Mouse (Mus musculus): ENCODE measurements around the gene Wrnip1. TPM values are rescaled to one million over a fixed set of nuclear protein-coding genes. Genes with fewer than 3 reads are reported as not detected.

Wrnip1 gene
- polyA plus RNA-seq, 1 experiment, result 25.5 TPM

- no peak overlapping the region for H3K27ac ChIP-seq (ENCODE audit: insufficient read depth, low read depth, low read length)
- no peak for TF ChIP-seq CTCF (conservative IDR thresholded peaks at IDR 0.05; ENCODE audit: insufficient read depth, insufficient read length, low read depth, low read length)
- TF ChIP-seq POLR2A (IDR thresholded peaks at IDR 0.05; ENCODE audit: low read depth, low read length), result no peak
- WGBS, result 84% methylated on average over 3 of the region's 3 CpGs
- no peak for DNase-seq
- no peaks in the 10 kb centered on the region for H3K4me1 ChIP-seq (ENCODE audit: control insufficient read depth, insufficient read depth, low read length)
- H3K36me3 ChIP-seq (ENCODE audit: control insufficient read depth, insufficient read depth, low read length), result no peaks in the 10 kb centered on the region
- no peaks in the 10 kb centered on the region for H3K27me3 ChIP-seq (replicated peaks; ENCODE audit: control insufficient read depth, insufficient read depth, low read length)
- no peak overlapping the region for H3K4me3 ChIP-seq (ENCODE audit: insufficient read depth, low read depth, low read length)
Observed at GRCm38 (mm10) chr13:32832776-32833175, 30.9 kb downstream of the Wrnip1 start.

DNA sequence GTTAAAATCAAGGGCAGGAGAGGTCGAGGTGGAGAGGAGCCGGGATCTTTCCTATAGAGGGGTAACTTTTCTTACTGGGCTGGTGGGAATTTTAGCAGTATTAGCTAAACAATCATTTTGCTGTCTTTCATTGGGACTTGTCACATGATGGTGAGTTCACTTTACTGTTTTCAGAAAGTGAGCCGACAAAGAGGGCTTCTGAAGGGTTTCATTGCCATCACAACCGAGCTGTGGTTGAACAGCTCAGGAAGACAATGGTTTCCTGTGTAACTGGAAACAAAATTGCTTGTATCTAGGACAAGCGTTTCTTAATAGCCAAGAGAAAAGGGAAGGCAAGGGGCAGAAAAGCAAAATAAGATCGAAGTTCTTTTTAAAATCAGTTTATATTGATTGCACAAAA lies 31.4 kb downstream of the Wrnip1 start:
- no peak for TF ChIP-seq POLR2A (IDR thresholded peaks at IDR 0.05; ENCODE audit: low read depth, low read length)
- TF ChIP-seq CTCF (conservative IDR thresholded peaks at IDR 0.05; ENCODE audit: insufficient read depth, insufficient read length, low read depth, low read length), result no peak
- no peaks in the 10 kb centered on the region for H3K4me1 ChIP-seq (ENCODE audit: control insufficient read depth, insufficient read depth, low read length)
- 74% methylated on average over 6 of the region's 6 CpGs for WGBS
- no peaks in the 10 kb centered on the region for H3K27me3 ChIP-seq (replicated peaks; ENCODE audit: control insufficient read depth, insufficient read depth, low read length)
- no peak for DNase-seq
- no peaks in the 10 kb centered on the region for H3K36me3 ChIP-seq (ENCODE audit: control insufficient read depth, insufficient read depth, low read length)
- no peak overlapping the region for H3K27ac ChIP-seq (ENCODE audit: insufficient read depth, low read depth, low read length)
- no peak overlapping the region for H3K4me3 ChIP-seq (ENCODE audit: insufficient read depth, low read depth, low read length)

- DNase-seq, result no peak
Observed at GRCm38 (mm10) chr13:32834513-32834912, 32.7 kb downstream of the Wrnip1 start.

DNA sequence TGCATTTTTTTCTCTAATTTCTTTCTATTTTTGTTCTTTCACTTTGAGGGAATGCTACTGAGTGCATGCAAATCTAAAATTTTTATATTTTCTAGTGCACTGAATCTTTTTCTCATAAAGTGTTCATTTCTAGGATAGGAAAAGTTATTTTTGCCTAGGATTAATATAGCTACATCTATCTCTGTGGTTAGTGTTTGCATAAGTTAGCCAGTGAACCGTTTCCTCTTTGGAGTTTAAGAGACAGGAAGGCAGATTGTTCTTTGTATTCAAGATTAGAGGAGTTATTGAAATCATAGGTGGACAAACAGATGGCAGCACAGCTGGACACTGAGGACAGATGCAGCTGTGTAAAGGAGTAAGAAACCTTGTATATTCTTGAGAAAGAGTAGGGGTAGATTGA lies 37.5 kb downstream of the Wrnip1 start:
- Histone ChIP-seq H3K36me3 (ENCODE audit: control insufficient read depth, insufficient read depth, low read length) (no peaks in the 10 kb centered on the region), H3K27ac (ENCODE audit: insufficient read depth, low read depth, low read length) (no peak overlapping the region), H3K4me1 (ENCODE audit: control insufficient read depth, insufficient read depth, low read length) (no peaks in the 10 kb centered on the region), H3K27me3 (replicated peaks; ENCODE audit: control insufficient read depth, insufficient read depth, low read length) (no peaks in the 10 kb centered on the region), H3K4me3 (ENCODE audit: insufficient read depth, low read depth, low read length) (no peak overlapping the region)
- no peak for DNase-seq
- 51% methylated on average over 1 of the region's 1 CpGs for WGBS
- no peak for TF ChIP-seq CTCF (conservative IDR thresholded peaks at IDR 0.05; ENCODE audit: insufficient read depth, insufficient read length, low read depth, low read length)
- no peak for TF ChIP-seq POLR2A (IDR thresholded peaks at IDR 0.05; ENCODE audit: low read depth, low read length)

More at GRCm38 (mm10) chr13:32834513-32834912, 32.7 kb downstream of the Wrnip1 start:
- Histone ChIP-seq H3K36me3 (ENCODE audit: control insufficient read depth, insufficient read depth, low read length) (no peaks in the 10 kb centered on the region), H3K27me3 (replicated peaks; ENCODE audit: control insufficient read depth, insufficient read depth, low read length) (no peaks in the 10 kb centered on the region), H3K27ac (ENCODE audit: insufficient read depth, low read depth, low read length) (no peak overlapping the region), H3K4me1 (ENCODE audit: control insufficient read depth, insufficient read depth, low read length) (no peaks in the 10 kb centered on the region), H3K4me3 (ENCODE audit: insufficient read depth, low read depth, low read length) (no peak overlapping the region)
- no peak for TF ChIP-seq POLR2A (IDR thresholded peaks at IDR 0.05; ENCODE audit: low read depth, low read length)
- no peak for TF ChIP-seq CTCF (conservative IDR thresholded peaks at IDR 0.05; ENCODE audit: insufficient read depth, insufficient read length, low read depth, low read length)
- WGBS, result 93% methylated on average over 5 of the region's 5 CpGs

DNA sequence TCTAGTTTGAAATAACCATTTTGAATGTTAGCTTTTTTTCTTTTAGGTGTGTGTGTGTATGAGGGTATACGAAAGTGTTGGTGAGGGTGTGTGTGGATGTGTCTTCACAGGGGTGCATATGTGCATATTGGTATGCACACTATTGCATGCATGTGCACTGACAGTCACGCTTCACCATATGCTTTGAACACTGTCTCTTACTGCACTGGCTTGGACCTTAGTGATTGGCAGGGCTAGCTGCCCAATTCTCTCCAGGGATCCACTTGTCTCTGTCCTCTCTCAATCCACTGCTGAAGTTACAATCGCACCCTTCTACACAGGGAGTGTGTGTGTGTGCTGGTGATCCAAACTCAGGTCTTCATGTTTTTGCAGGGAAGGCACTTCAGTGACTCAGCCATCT lies 39.5 kb downstream of the Wrnip1 start:
- no peak for DNase-seq
- Histone ChIP-seq H3K27ac (ENCODE audit: insufficient read depth, low read depth, low read length) (no peak overlapping the region), H3K36me3 (ENCODE audit: control insufficient read depth, insufficient read depth, low read length) (no peaks in the 10 kb centered on the region), H3K4me1 (ENCODE audit: control insufficient read depth, insufficient read depth, low read length) (no peaks in the 10 kb centered on the region), H3K4me3 (ENCODE audit: insufficient read depth, low read depth, low read length) (no peak overlapping the region), H3K27me3 (replicated peaks; ENCODE audit: control insufficient read depth, insufficient read depth, low read length) (no peaks in the 10 kb centered on the region)
- no peak for TF ChIP-seq POLR2A (IDR thresholded peaks at IDR 0.05; ENCODE audit: low read depth, low read length)
- TF ChIP-seq CTCF (conservative IDR thresholded peaks at IDR 0.05; ENCODE audit: insufficient read depth, insufficient read length, low read depth, low read length), result no peak
- WGBS, result 92% methylated on average over 3 of the region's 3 CpGs

- Histone ChIP-seq H3K27ac (ENCODE audit: insufficient read depth, low read depth, low read length) (no peak overlapping the region), H3K36me3 (ENCODE audit: control insufficient read depth, insufficient read depth, low read length) (no peaks in the 10 kb centered on the region), H3K4me3 (ENCODE audit: insufficient read depth, low read depth, low read length) (no peak overlapping the region), H3K4me1 (ENCODE audit: control insufficient read depth, insufficient read depth, low read length) (peaks cover 13% of the 10 kb centered on the region), H3K27me3 (replicated peaks; ENCODE audit: control insufficient read depth, insufficient read depth, low read length) (no peaks in the 10 kb centered on the region)
- TF ChIP-seq POLR2A (IDR thresholded peaks at IDR 0.05; ENCODE audit: low read depth, low read length) (no peak), CTCF (conservative IDR thresholded peaks at IDR 0.05; ENCODE audit: insufficient read depth, insufficient read length, low read depth, low read length) (no peak)
- no peak for DNase-seq
Observed at GRCm38 (mm10) chr13:32846221-32846620, 44.4 kb downstream of the Wrnip1 start.

DNA sequence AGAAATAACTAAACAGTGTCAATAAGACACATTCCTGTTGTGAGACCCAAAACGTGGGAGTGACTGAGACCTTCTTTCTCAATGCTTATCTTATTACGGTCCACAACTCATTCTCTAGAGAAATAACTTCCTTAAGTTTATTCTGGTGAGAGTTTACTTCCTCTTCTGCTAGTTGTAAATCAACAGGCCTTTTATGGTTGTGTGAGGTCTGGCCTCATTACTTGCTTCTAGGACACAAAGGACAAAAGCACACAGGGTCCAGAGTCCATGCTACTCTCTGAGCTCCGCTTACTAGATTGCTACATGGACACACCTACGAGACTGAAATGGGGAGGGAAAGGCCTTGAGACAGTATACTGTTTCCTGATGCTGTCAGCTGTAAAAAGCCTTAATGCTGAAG lies 47.3 kb downstream of the Wrnip1 start:
- no peak for TF ChIP-seq CTCF (conservative IDR thresholded peaks at IDR 0.05; ENCODE audit: insufficient read depth, insufficient read length, low read depth, low read length)
- no peak for TF ChIP-seq POLR2A (IDR thresholded peaks at IDR 0.05; ENCODE audit: low read depth, low read length)
- Histone ChIP-seq H3K4me3 (ENCODE audit: insufficient read depth, low read depth, low read length) (no peak overlapping the region), H3K36me3 (ENCODE audit: control insufficient read depth, insufficient read depth, low read length) (no peaks in the 10 kb centered on the region), H3K4me1 (ENCODE audit: control insufficient read depth, insufficient read depth, low read length) (peaks cover 13% of the 10 kb centered on the region), H3K27me3 (replicated peaks; ENCODE audit: control insufficient read depth, insufficient read depth, low read length) (no peaks in the 10 kb centered on the region), H3K27ac (ENCODE audit: insufficient read depth, low read depth, low read length) (peak overlapping the region; percentile 66; the same call in 1 of the 2 replicates)
- peak; percentile 83 for DNase-seq
- 11% methylated on average over 4 of the region's 4 CpGs for WGBS

All from kidney, adult 2 months (tissue).